Mouse (Mus musculus) B cell, adult 67 days (primary cell): ENCODE measurements around the gene Gm3233. TPM values are rescaled to one million over a fixed set of nuclear protein-coding genes. Genes with fewer than 3 reads are reported as not detected.

Source experiments
- total RNA-seq, 2 experiments: library from RNA; stranded (reverse); gene quantifications; 4 replicates each; pipeline ENCODE4 v1.2.4; 2023

Gm3233 gene
- total RNA-seq: not detected

GRCm38 (mm10) chr10:77759582-77759981 is at the start of gene Gm3233:
Gm3233 (minus strand) TSS chr10:77759682.

GRCm38 (mm10) chr10:77798921-77799508 is 39.5 kb upstream of the Gm3233 start, which contains the start of gene Gm19668:
Gm19668 (minus strand) TSS chr10:77799133.

DNA sequence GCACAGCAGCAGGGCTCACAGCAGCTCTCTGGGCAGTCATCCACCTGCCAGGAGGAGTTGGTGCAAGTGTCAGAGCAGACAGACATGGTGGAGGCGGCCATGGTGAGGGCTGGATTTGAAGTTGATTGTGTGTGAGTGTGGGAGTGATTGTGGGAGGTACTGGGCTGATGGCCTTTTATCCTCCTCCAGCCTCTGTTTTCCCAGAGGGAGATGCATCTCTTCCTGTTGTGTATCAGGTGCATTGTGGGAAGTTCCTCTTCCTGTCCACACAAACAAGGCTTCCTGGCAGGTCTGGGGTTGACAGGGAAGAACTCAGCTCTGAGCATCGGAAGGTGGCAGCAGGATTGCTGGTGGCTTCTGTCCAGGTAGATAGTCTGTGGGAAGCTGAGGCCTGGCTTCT is 35.5 kb upstream of the Gm3233 start, which contains the start of gene Gm9639:
Gm9639 (minus strand) TSS at position 101 of the 400 bp plus-strand sequence.

DNA sequence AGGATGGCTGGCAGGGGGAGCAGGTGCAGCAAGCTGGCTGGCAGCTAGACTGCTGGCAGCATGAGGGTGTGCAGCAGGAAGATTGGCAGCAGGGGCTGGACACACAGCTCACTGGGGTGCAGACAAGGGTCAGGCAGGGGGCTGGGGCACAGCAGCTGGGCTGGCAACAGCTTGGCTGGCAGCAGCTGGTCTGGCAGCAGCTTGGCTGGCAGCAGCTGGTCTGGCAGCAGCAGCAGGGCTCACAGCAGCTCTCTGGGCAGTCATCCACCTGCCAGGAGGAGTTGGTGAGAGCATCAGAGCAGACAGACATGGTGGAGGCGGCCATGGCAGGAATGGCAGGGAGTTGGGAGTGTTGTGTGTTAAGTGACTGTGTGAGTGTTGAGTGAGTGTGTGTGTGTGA is 28.4 kb upstream of the Gm3233 start, which contains the start of gene Gm7137:
Gm7137 (minus strand) TSS at position 325 of the 400 bp plus-strand sequence.

DNA sequence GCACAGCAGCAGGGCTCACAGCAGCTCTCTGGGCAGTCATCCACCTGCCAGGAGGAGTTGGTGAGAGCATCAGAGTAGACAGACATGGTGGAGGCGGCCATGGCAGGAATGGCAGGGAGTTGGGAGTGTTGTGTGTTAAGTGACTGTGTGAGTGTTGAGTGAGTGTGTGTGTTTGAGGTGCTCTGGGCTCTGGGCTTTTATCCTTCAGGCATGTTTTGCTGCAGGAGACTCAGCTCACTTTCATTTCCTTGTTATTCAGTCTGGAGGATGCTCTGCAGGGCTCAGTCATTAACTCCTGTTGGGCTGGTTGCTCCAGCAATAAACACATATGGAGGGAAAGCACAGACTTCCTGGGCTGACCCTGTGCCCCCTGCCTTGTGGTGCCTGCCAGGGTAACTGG is 23.0 kb upstream of the Gm3233 start, which contains the start of gene Gm3250:
Gm3250 (minus strand) TSS at position 101 of the 400 bp plus-strand sequence.

GRCm38 (mm10) chr10:77776844-77777243 is 17.4 kb upstream of the Gm3233 start, which contains the start of gene Gm7138:
Gm7138 (minus strand) TSS chr10:77776944.

DNA sequence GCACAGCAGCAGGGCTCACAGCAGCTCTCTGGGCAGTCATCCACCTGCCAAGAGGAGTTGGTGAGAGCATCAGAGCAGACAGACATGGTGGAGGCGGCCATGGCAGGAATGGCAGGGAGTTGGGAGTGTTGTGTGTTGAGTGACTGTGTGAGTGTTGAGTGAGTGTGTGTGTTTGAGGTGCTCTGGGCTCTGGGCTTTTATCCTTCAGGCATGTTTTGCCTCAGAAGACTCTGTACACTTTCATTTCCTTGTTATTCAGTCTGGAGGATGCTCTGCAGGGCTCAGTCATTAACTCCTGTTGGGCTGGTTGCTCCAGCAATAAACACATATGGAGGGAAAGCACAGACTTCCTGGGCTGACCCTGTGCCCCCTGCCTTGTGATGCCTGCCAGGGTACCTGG is 11.7 kb upstream of the Gm3233 start, which contains the start of gene Gm3238:
Gm3238 (minus strand) TSS at position 101 of the 400 bp plus-strand sequence.

GRCm38 (mm10) chr10:77751254-77751653 is 8.2 kb downstream of the Gm3233 start, which contains the start of gene Gm9736:
Gm9736 (minus strand) TSS chr10:77751354.

GRCm38 (mm10) chr10:77741924-77742688 is 17.4 kb downstream of the Gm3233 start, which contains the start of gene Gm18596:
Gm18596 (minus strand) TSS chr10:77742638.

GRCm38 (mm10) chr10:77726186-77726585 is 33.3 kb downstream of the Gm3233 start, which contains the start of gene Gm10100:
Gm10100 (plus strand) TSS chr10:77726486.

DNA sequence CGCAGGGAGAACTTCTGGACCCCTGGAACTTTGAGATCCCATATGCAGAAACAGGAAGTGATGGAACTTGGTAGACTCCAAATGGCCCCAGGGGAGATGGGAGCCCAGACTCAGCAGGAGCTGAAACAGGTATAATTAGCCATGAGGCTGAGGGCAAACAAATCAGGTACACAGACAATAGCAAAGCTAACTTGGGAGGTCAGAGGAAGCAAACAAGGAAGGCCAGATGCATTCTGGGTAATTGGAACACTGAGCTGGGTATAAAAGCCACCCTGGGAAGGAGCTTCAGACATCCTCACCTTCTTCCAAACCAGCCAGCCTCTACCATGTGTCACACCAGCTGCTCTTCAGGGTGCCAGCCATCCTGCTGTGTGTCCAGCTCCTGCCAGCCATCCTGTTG is 39.2 kb downstream of the Gm3233 start, which contains the start of gene Krtap12-1:
Krtap12-1 (plus strand) TSS at position 301 of the 400 bp plus-strand sequence.

DNA sequence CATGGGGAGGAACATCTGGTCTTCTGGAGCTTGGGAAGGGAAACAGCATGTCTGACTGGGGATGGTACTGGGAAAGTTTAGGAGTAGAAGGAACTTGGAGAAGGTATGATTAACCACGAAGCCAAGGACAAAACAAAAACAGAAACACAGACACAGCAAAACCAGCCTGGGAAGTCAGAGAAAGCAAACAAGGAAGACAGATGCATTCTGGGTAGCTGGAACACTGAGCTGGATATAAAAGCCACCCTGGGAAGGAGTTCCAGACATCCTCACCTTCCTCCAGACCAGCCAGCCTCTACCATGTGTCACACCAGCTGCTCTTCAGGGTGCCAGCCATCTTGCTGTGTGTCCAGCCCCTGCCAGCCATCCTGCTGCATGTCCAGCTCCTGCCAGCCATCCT is 44.0 kb downstream of the Gm3233 start, which contains the start of gene Gm10142:
Gm10142 (plus strand) TSS at position 301 of the 400 bp plus-strand sequence.

DNA sequence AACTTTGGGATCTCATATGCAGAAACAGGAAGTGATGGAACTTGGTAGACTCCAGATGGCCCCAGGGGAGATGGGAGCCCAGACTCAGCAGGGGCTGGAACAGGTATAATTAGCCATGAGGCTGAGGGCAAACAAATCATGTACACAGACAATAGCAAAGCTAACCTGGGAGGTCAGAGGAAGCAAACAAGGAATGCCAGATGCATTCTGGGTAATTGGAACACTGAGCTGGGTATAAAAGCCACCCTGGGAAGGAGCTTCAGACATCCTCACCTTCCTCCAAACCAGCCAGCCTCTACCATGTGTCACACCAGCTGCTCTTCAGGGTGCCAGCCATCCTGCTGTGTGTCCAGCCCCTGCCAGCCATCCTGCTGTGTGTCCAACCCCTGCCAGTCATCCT is 48.3 kb downstream of the Gm3233 start, which contains the start of gene Gm10024:
Gm10024 (plus strand) TSS at position 301 of the 400 bp plus-strand sequence.

Other genes starting within 250 kb of the Gm3233 start
- gene Fam207a, start 243.9 kb downstream of the Gm3233 start, total RNA-seq: 10 to 100 TPM; 25.9 to 27.2 TPM
- gene Itgb2, start 229.4 kb downstream of the Gm3233 start, total RNA-seq: 10 to 100 TPM; 80.7 to 82.3 TPM
- gene Pttg1ip, start 178.0 kb downstream of the Gm3233 start, total RNA-seq: 10 to 100 TPM; 80.4 to 90.8 TPM
- gene Sumo3, start 153.6 kb downstream of the Gm3233 start, total RNA-seq: 10 to 100 TPM; 54.1 to 62.0 TPM
- gene Gm49325, start 153.5 kb downstream of the Gm3233 start, total RNA-seq: not detected
- 10 to 100 TPM; 33.4 to 47.6 TPM for gene Ube2g2, start 137.4 kb downstream of the Gm3233 start, total RNA-seq
- 1 to 10 TPM; 4.1 to 4.3 TPM for gene Tspear, start 73.1 kb downstream of the Gm3233 start, total RNA-seq
- not detected for gene Gm19402, start 68.9 kb downstream of the Gm3233 start, total RNA-seq
- not detected for gene Gm9508, start 62.4 kb downstream of the Gm3233 start, total RNA-seq
- gene Gm10272, start 53.1 kb downstream of the Gm3233 start, total RNA-seq: not detected
- gene Gm10024, start 48.2 kb downstream of the Gm3233 start, total RNA-seq: not detected
- gene Gm10142, start 43.9 kb downstream of the Gm3233 start, total RNA-seq: not detected
- gene Krtap12-1, start 39.1 kb downstream of the Gm3233 start, total RNA-seq: not detected
- gene Gm10100, start 33.2 kb downstream of the Gm3233 start, total RNA-seq: not detected
- gene Gm18596, start 17.0 kb downstream of the Gm3233 start, total RNA-seq: not detected
- not detected for gene Gm9736, start 8.3 kb downstream of the Gm3233 start, total RNA-seq
- not detected for gene Gm3238, start 11.6 kb upstream of the Gm3233 start, total RNA-seq
- not detected for gene Gm7138, start 17.3 kb upstream of the Gm3233 start, total RNA-seq
- gene Gm3250, start 22.9 kb upstream of the Gm3233 start, total RNA-seq: not detected
- gene Gm7137, start 28.5 kb upstream of the Gm3233 start, total RNA-seq: not detected
- gene Gm9639, start 35.4 kb upstream of the Gm3233 start, total RNA-seq: not detected
- not detected for gene Gm19668, start 39.5 kb upstream of the Gm3233 start, total RNA-seq
- not detected for gene Gm9507, start 52.2 kb upstream of the Gm3233 start, total RNA-seq
- not detected for gene Gm2696, start 55.0 kb upstream of the Gm3233 start, total RNA-seq
- not detected for gene Krtap10-4, start 67.4 kb upstream of the Gm3233 start, total RNA-seq
- not detected for gene Krtap10-10, start 76.3 kb upstream of the Gm3233 start, total RNA-seq
- gene Gm36176, start 87.1 kb upstream of the Gm3233 start, total RNA-seq: not detected
- gene Gm10318, start 93.2 kb upstream of the Gm3233 start, total RNA-seq: not detected
- gene Gm3285, start 102.3 kb upstream of the Gm3233 start, total RNA-seq: not detected
- under 1 TPM in 1 of 2 experiments, not detected in 1; 0.20 TPM for gene Lrrc3, start 142.9 kb upstream of the Gm3233 start, total RNA-seq
- 10 to 100 TPM; 22.2 to 34.6 TPM for gene Trpm2, start 210.9 kb upstream of the Gm3233 start, total RNA-seq
- gene 1810043G02Rik, start 218.8 kb upstream of the Gm3233 start, total RNA-seq: 10 to 100 TPM; 12.2 to 15.5 TPM